Mouse (Mus musculus): ENCODE measurements around the gene Smarcd1.

GRCm38 (mm10) chr15:99711491-99711890 is 9.6 kb downstream of the Smarcd1 start:
- TF ChIP-seq CTCF (IDR thresholded peaks at IDR 0.05; ENCODE audit: low read depth) (no peak), EP300 (optimal IDR thresholded peaks at IDR 0.05) (no peak)
